Mouse (Mus musculus) small intestine, adult 2 months (tissue): ENCODE data around the gene Fam124b.

Experiments
- CTCF ChIP-seq: fragments of 200-500 bp; IDR thresholded peaks from 2 replicates; pipeline ENCODE4 v1.5.1; 2012; ENCODE audit warnings: low read depth, mild to moderate bottlenecking, control low read depth, inconsistent platforms, low read length, moderate library complexity, mixed read lengths; ENCODE audit not compliant: insufficient replicate concordance, insufficient read length; ENCODE audit errors: extremely low read depth
- POLR2A ChIP-seq: fragments of 200-500 bp; IDR thresholded peaks from 2 replicates; pipeline ENCODE4 v1.6.1; 2012; ENCODE audit warnings: low read depth, mild to moderate bottlenecking, control low read depth, inconsistent platforms, low read length, moderate library complexity

- no peak for TF ChIP-seq CTCF
- no peak for TF ChIP-seq POLR2A
Observed at GRCm38 (mm10) chr1:80236951-80237702, 18.9 kb upstream of the Fam124b start.
